Mouse (Mus musculus) lung, embryonic 14.5 days (tissue): Measurements from ENCODE around the gene Kcnq1. TPM values are rescaled to one million over a fixed set of nuclear protein-coding genes. Genes with fewer than 3 reads are reported as not detected.

Experiments
- ATAC-seq: fragments of 200-750 bp; cut with Nextera tagmentation; 2 replicates; pipeline ENCODE4 v1.8.0; 2017; ENCODE audit warnings: mild to moderate bottlenecking, moderate TSS enrichment, moderate library complexity; ENCODE audit not compliant: insufficient read depth
- DNase-seq: peaks from one replicate; pipeline ENCODE4 v3.0.0-alpha.2; 2015
- H3K27ac ChIP-seq: fragments of 300-500 bp; sonication (generic); 2 replicates; pipeline ENCODE4 v1.5.1; 2014; ENCODE audit warnings: low read depth, mild to moderate bottlenecking, moderate library complexity
- H3K27me3 ChIP-seq: fragments of 300-500 bp; sonication (generic); 2 replicates; pipeline ENCODE4 v1.6.1; 2014; ENCODE audit warnings: low read length, control low read depth; ENCODE audit not compliant: insufficient read depth
- H3K36me3 ChIP-seq: fragments of 300-500 bp; sonication (generic); 2 replicates; pipeline ENCODE4 v1.6.1; 2014; ENCODE audit warnings: control low read depth; ENCODE audit not compliant: insufficient read depth
- H3K4me1 ChIP-seq: fragments of 300-500 bp; sonication (generic); 2 replicates; pipeline ENCODE4 v1.6.1; 2014; ENCODE audit warnings: antibody characterized with exemption, control low read depth; ENCODE audit not compliant: insufficient read depth
- H3K4me2 ChIP-seq: fragments of 300-500 bp; sonication (generic); 2 replicates; pipeline ENCODE4 v1.6.1; 2014; ENCODE audit warnings: mild to moderate bottlenecking
- H3K4me3 ChIP-seq: fragments of 300-500 bp; sonication (generic); 2 replicates; pipeline ENCODE4 v1.5.1; 2014; ENCODE audit warnings: low read depth, low read length
- H3K9ac ChIP-seq: fragments of 300-500 bp; sonication (generic); 2 replicates; pipeline ENCODE4 v1.6.1; 2014
- H3K9me3 ChIP-seq: fragments of 300-500 bp; sonication (generic); 2 replicates; pipeline ENCODE4 v1.6.1; 2016; ENCODE audit warnings: low read depth, low read length, control low read depth
- CTCF ChIP-seq: IDR thresholded peaks from 2 replicates; pipeline ENCODE4 v1.5.1; 2016; ENCODE audit warnings: antibody characterized with exemption, low read depth
- WGBS: fragments of 180-500 bp; shearing (Covaris S2); extraction: QIAGEN DNeasy Blood & Tissue Kit; methylation state at CpG from one replicate; pipeline ENCODE4 v1.1.7; 2014; 5-methylcytosine and 5-hydroxymethylcytosine counted together
- polyA plus RNA-seq: library from polyadenylated mRNA; unstranded; fragments of >200 nt; fragmentation: Nextera tagmentation; extraction: Ambion mirVana; gene quantifications from 2 replicates; pipeline ENCODE4 v1.2.1, GENCODE M21; 2014

Gene Kcnq1
- polyA plus RNA-seq, 1 experiment from 2014 or later: 5.3 TPM

GRCm38 (mm10) chr7:143302593-143303238, 196.6 kb downstream of the Kcnq1 start:
- Histone ChIP-seq H3K4me2 (no peak overlapping the region), H3K27me3 (no peaks in the 10 kb centered on the region), H3K4me3 (no peak overlapping the region), H3K9me3 (no peaks in the 10 kb centered on the region), H3K9ac (no peak overlapping the region), H3K27ac (no peak overlapping the region), H3K36me3 (no peaks in the 10 kb centered on the region), H3K4me1 (peaks cover 13% of the 10 kb centered on the region)
- 30% methylated on average over 9 of the region's 9 CpGs for WGBS
- DNase-seq: peak; percentile 60
- TF ChIP-seq CTCF: no peak
- ATAC-seq: peak; percentile 59

DNA sequence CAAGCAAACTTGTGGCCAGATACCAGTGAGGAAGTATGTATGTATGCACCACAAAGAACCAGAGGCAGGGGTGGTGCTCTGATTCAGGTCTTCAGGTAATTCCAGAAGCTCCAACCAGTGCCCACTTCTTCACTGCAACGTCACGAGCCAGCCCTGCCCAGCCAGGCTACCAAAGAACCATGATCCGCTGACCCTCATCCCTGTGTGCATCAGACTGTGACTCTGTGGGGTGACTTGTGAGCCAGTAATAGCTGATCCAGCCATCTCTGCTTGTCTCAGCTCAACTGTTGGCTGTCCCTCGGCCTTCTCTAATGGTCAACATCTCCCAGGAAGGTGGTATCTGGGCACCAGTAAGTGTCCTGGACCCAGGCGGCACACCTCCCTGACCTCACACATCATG, 197.4 kb downstream of the Kcnq1 start:
- H3K9ac ChIP-seq: no peak overlapping the region
- H3K4me3 ChIP-seq: no peak overlapping the region
- H3K27ac ChIP-seq: no peak overlapping the region
- H3K4me1 ChIP-seq: peaks cover 13% of the 10 kb centered on the region
- H3K9me3 ChIP-seq: no peaks in the 10 kb centered on the region
- DNase-seq: no peak
- H3K4me2 ChIP-seq: no peak overlapping the region
- ATAC-seq: no peak
- TF ChIP-seq CTCF: no peak
- 86% methylated on average over 5 of the region's 5 CpGs for whole genome bisulfite sequencing
- H3K27me3 ChIP-seq: no peaks in the 10 kb centered on the region
- no peaks in the 10 kb centered on the region for H3K36me3 ChIP-seq

- 32% methylated on average over 10 of the region's 10 CpGs for WGBS
- ATAC-seq (peak; percentile 51; the same call in 1 of the 2 replicates), DNase-seq (peak; percentile 49)
- H3K4me2 ChIP-seq: peak overlapping the region; percentile 23; the same call in 1 of the 2 replicates
- peak overlapping the region; percentile 8; the same call in 1 of the 2 replicates for H3K9ac ChIP-seq
- H3K27me3 ChIP-seq: no peaks in the 10 kb centered on the region
- H3K27ac ChIP-seq: peak overlapping the region; percentile 52; the same call in 1 of the 2 replicates
- no peaks in the 10 kb centered on the region for H3K36me3 ChIP-seq
- TF ChIP-seq CTCF: no peak
- H3K4me3 ChIP-seq: no peak overlapping the region
- H3K9me3 ChIP-seq: no peaks in the 10 kb centered on the region
- peaks cover 14% of the 10 kb centered on the region for H3K4me1 ChIP-seq
Measured at GRCm38 (mm10) chr7:143305808-143306207, 199.6 kb downstream of the Kcnq1 start.

DNA sequence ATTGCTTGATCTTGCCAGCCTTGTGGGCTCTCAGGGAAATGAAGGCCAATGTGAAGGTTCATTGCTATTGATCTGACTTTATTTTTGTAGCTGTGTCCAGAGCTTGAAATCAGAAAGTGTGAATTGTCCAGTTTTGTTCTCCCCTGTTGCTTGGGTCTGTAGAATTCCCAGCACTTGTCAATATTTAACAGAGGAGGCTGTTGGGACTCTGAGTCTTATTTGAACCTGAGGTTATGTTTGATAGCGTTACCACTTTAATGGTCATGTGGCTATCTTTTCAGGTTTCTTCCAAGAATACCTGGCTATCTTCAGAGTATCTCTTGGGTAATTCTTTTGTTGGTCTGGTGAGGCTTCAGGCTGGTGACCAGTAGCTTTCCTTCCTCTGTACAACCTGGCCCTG, 201.8 kb downstream of the Kcnq1 start:
- H3K36me3 ChIP-seq: no peaks in the 10 kb centered on the region
- no peak overlapping the region for H3K27ac ChIP-seq
- H3K4me3 ChIP-seq: no peak overlapping the region
- no peak for DNase-seq
- WGBS: 89% methylated on average over 1 of the region's 1 CpGs
- no peak for ATAC-seq
- no peaks in the 10 kb centered on the region for H3K9me3 ChIP-seq
- no peak overlapping the region for H3K4me2 ChIP-seq
- no peak overlapping the region for H3K9ac ChIP-seq
- no peaks in the 10 kb centered on the region for H3K27me3 ChIP-seq
- no peak for TF ChIP-seq CTCF
- peaks cover 18% of the 10 kb centered on the region for H3K4me1 ChIP-seq

DNA sequence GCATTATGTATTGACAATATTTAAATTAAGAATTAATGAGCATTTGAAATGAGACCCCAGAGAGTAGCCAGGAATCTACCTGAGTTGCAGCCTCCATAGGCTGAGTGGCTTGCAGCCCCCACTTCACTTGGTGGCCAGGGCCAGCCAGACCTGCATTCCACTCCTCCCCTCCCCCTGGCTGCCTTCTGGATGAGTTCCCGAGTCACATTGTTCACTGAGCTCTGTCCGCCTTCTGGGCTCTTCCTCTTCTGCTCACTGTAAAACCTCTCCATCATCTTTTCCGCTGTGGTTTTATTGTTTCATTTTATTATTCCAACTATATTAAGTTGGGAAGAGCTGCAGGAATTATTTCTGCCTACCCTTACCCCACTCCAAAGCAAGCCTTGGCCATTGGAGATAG, 204.1 kb downstream of the Kcnq1 start:
- Histone ChIP-seq H3K9ac (no peak overlapping the region), H3K4me3 (no peak overlapping the region), H3K36me3 (no peaks in the 10 kb centered on the region), H3K9me3 (no peaks in the 10 kb centered on the region), H3K4me2 (no peak overlapping the region), H3K27ac (peak overlapping the region; percentile 55; the same call in 1 of the 2 replicates), H3K27me3 (no peaks in the 10 kb centered on the region), H3K4me1 (peaks cover 35% of the 10 kb centered on the region)
- 40% methylated on average over 3 of the region's 3 CpGs for WGBS
- DNase-seq: peak; percentile 54
- no peak for ATAC-seq
- TF ChIP-seq CTCF: no peak

DNA sequence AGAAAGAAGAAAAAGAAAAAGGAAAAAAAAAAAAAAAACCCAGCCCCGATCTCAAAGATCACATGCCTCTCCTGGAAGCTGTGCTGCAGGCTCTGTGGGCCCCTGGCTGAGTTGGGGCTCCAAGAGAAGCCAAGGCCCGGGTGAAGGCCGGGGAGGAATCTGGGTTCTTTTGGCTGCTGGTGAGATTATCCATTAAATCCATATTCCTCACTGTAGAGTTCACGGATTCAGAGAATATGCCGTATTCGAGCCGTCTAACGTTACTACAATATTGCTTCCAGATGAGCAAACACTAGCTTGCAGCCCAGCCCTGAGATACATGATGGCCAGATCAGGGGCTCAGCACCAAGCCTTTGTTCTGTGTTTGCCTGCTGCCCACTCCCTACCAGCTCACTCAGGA, 204.7 kb downstream of the Kcnq1 start:
- WGBS: 52% methylated on average over 8 of the region's 8 CpGs
- Histone ChIP-seq H3K4me3 (no peak overlapping the region), H3K4me2 (no peak overlapping the region), H3K27me3 (no peaks in the 10 kb centered on the region), H3K36me3 (no peaks in the 10 kb centered on the region), H3K27ac (peak overlapping the region; percentile 55), H3K4me1 (peaks cover 34% of the 10 kb centered on the region), H3K9ac (no peak overlapping the region), H3K9me3 (no peaks in the 10 kb centered on the region)
- ATAC-seq (no peak), DNase-seq (no peak)
- no peak for TF ChIP-seq CTCF

DNA sequence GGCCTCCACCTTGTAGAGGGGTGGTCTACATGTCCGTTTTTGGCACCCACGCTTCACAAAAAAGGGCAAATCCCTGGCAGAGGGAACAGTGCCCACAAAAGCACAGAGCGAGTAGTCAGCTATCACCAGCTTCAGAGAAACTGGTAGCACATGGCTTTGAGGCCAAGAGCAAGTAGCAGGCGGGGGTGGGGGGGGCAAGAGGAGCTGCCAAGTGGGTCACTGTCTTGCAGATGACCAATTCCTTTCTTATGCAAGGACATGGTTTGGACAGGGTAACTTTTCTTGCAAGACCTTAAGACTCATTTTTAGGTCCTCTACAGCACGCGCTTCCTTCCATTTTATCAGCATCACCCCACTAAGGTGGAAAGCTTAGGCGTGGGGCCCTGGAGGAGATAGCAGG, 205.3 kb downstream of the Kcnq1 start:
- Histone ChIP-seq H3K9ac (no peak overlapping the region), H3K36me3 (no peaks in the 10 kb centered on the region), H3K4me3 (no peak overlapping the region), H3K4me2 (no peak overlapping the region), H3K27me3 (no peaks in the 10 kb centered on the region), H3K27ac (no peak overlapping the region), H3K9me3 (no peaks in the 10 kb centered on the region), H3K4me1 (peaks cover 33% of the 10 kb centered on the region)
- WGBS: 84% methylated on average over 7 of the region's 7 CpGs
- no peak for TF ChIP-seq CTCF
- DNase-seq: no peak
- no peak for ATAC-seq
